Mouse (Mus musculus) embryonic fibroblast, embryonic 13.5 days (primary cell): ENCODE measurements around the gene Phex.

Source experiments
- CTCF ChIP-seq: IDR thresholded peaks from 2 replicates; pipeline ENCODE4 v1.5.1; 2011; ENCODE audit warnings: mild to moderate bottlenecking, control low read depth, low read length, moderate library complexity, borderline replicate concordance; ENCODE audit not compliant: insufficient read depth
- POLR2A ChIP-seq: IDR thresholded peaks from 2 replicates; pipeline ENCODE4 v1.6.1; 2011; ENCODE audit warnings: low read depth, mild to moderate bottlenecking, control low read depth, low read length, moderate library complexity

DNA sequence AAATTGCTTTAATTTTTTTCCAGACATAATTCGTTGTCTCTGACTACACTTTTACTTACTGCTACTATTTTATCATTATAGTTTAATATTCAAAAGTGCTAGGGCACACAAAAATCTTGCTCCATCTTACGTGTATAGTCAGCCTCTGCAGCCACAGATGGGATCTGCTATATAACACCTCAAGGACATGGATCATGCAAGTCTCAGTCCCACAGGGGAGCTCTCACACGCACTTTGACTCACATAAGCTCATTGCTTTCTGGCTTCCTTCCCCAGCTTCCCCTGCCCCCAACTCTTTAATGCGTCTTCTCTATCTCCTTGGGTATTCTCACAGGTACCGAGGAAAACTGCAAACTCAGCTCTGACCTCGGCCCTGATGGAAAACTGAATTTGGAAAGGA, 10.2 kb downstream of the Phex start:
- TF ChIP-seq POLR2A: no peak
- TF ChIP-seq CTCF: no peak
